Mouse (Mus musculus): ENCODE data around the gene Mrc1.

- TF ChIP-seq POLR2A (IDR thresholded peaks at IDR 0.05; ENCODE audit: extremely low read depth, insufficient read depth, low read length) (no peak), CTCF (IDR thresholded peaks at IDR 0.05; ENCODE audit: extremely low read depth, insufficient read depth, low read length) (no peak)
These were observed 50.1 kb downstream of the Mrc1 start for GRCm38 (mm10) chr2:14279256-14279655.

Measured in cortical plate, adult 2 months (tissue).